Mouse (Mus musculus) hindbrain, embryonic 15.5 days (tissue): ENCODE measurements around the gene Pde3a. TPM values are rescaled to one million over a fixed set of nuclear protein-coding genes. Genes with fewer than 3 reads are reported as not detected.

ENCODE experiments used
- ATAC-seq: fragments of 200-750 bp; cut with Nextera tagmentation; 2 replicates; pipeline ENCODE4 v1.8.0; 2017; ENCODE audit warnings: low read depth, moderate number of reproducible peaks, moderate TSS enrichment; ENCODE audit not compliant: low FRiP score
- H3K27ac ChIP-seq: fragments of 300-500 bp; sonication (generic); replicated peaks from 2 replicates; pipeline ENCODE4 v1.5.1; 2015; ENCODE audit warnings: mild to moderate bottlenecking, inconsistent platforms
- H3K27me3 ChIP-seq: fragments of 300-500 bp; sonication (generic); 2 replicates; pipeline ENCODE4 v1.6.1; 2015; ENCODE audit warnings: control low read depth, inconsistent platforms
- H3K36me3 ChIP-seq: fragments of 300-500 bp; sonication (generic); 2 replicates; pipeline ENCODE4 v1.6.1; 2015; ENCODE audit warnings: control low read depth, inconsistent platforms
- H3K4me1 ChIP-seq: fragments of 300-500 bp; sonication (generic); replicated peaks from 2 replicates; pipeline ENCODE4 v1.6.1; 2015; ENCODE audit warnings: control low read depth, inconsistent platforms
- H3K4me2 ChIP-seq: fragments of 300-500 bp; sonication (generic); 2 replicates; pipeline ENCODE4 v1.6.1; 2015; ENCODE audit warnings: moderate library complexity, mild to moderate bottlenecking, inconsistent platforms
- H3K4me3 ChIP-seq: fragments of 300-500 bp; sonication (generic); 2 replicates; pipeline ENCODE4 v1.5.1; 2015; ENCODE audit warnings: mild to moderate bottlenecking, inconsistent platforms
- H3K9ac ChIP-seq: fragments of 300-500 bp; sonication (generic); 2 replicates; pipeline ENCODE4 v1.6.1; 2015; ENCODE audit warnings: inconsistent platforms
- H3K9me3 ChIP-seq: fragments of 300-500 bp; sonication (generic); 2 replicates; pipeline ENCODE4 v1.6.1; 2016; ENCODE audit warnings: control low read depth, inconsistent platforms
- WGBS: fragments of 180-500 bp; shearing (Covaris S2); methylation state at CpG from one replicate; pipeline ENCODE4 v1.1.7; 2015; 5-methylcytosine and 5-hydroxymethylcytosine counted together
- polyA plus RNA-seq: library from polyadenylated mRNA; unstranded; fragments of >200 nt; fragmentation: Nextera tagmentation; extraction: Ambion mirVana; gene quantifications from 2 replicates; pipeline ENCODE4 v1.2.1, GENCODE M21; 2015

Pde3a gene
- polyA plus RNA-seq, 1 experiment from 2014 or later, result 2.5 TPM

GRCm38 (mm10) chr6:141271133-141271532, 22.1 kb downstream of the Pde3a start:
- Histone ChIP-seq H3K36me3 (no peaks in the 10 kb centered on the region), H3K9ac (no peak overlapping the region), H3K9me3 (no peaks in the 10 kb centered on the region), H3K27ac (no peak overlapping the region), H3K4me3 (no peak overlapping the region), H3K4me1 (no peaks in the 10 kb centered on the region), H3K27me3 (no peaks in the 10 kb centered on the region), H3K4me2 (no peak overlapping the region)
- ATAC-seq, result no peak
- 91% methylated on average over 5 of the region's 5 CpGs for WGBS

DNA sequence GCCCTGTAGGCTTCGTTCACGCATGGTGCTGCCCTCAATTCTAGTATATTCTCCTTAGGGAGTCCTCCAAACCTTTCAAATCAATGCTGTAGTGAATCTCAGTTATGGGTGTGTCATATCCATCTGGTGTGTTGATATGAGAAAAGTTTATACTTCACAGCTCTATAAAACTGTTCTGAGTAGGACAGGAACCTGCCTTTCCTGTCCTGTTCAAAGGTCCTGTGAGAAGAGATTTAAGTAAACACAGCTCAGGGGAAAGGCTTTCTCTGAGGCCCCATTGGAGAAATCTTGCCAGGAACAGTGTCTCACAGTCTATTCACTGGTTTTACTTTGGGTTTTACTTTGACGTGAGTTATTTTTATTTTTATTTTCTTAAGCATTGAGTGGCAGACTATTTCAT, 22.5 kb downstream of the Pde3a start:
- no peak for ATAC-seq
- no peaks in the 10 kb centered on the region for H3K36me3 ChIP-seq
- 88% methylated on average over 3 of the region's 3 CpGs for WGBS
- H3K4me1 ChIP-seq, result no peaks in the 10 kb centered on the region
- no peaks in the 10 kb centered on the region for H3K9me3 ChIP-seq
- no peaks in the 10 kb centered on the region for H3K27me3 ChIP-seq
- H3K4me2 ChIP-seq, result no peak overlapping the region
- H3K9ac ChIP-seq, result no peak overlapping the region
- no peak overlapping the region for H3K27ac ChIP-seq
- H3K4me3 ChIP-seq, result no peak overlapping the region

DNA sequence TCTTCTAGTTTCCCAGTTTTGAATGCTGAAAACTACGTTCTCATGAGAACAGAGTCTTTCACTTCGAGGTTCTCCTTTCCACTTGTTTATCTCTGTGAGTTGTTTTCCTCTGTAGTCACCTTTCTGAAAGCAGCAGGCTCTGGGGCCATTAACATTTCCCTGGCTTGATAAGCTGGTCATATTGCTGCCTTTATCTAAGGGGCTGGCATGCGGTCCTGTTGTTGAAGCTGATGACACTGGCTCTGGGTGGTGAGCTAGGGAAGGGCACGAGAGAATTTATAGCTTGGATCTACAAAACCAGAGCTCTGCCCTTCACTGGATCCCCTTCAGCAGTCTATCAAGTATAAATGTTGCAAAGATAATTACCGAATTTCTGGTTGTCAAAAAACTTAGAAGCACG, 24.6 kb downstream of the Pde3a start:
- 91% methylated on average over 6 of the region's 6 CpGs for whole genome bisulfite sequencing
- ATAC-seq, result no peak

DNA sequence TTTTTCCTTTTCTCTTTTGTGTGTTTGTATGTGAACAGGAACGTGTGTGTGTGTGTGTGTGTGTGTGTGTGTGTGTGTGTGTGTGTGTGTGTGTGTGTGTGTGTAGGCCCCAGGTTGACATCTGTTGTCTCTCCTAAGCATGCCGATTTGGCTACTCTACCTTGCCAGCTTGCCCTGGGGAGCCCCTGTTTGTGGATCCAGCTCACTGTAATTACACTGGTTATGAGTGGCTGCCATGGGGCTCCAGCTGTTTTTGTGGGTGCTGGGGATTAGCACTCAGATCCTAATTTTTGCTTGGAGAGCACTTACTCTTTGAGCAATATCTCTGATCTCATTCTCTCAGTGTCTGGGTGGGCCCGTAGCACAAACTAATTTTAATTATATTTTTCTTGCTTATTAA, 32.6 kb downstream of the Pde3a start:
- Histone ChIP-seq H3K9me3 (no peaks in the 10 kb centered on the region), H3K27me3 (no peaks in the 10 kb centered on the region), H3K9ac (no peak overlapping the region), H3K4me2 (no peak overlapping the region), H3K4me3 (no peak overlapping the region), H3K27ac (no peak overlapping the region), H3K36me3 (no peaks in the 10 kb centered on the region), H3K4me1 (no peaks in the 10 kb centered on the region)
- 65% methylated on average over 3 of the region's 3 CpGs for WGBS
- ATAC-seq, result no peak

More for the DNA sequence above, 24.6 kb downstream of the Pde3a start:
- Histone ChIP-seq H3K9me3 (no peaks in the 10 kb centered on the region), H3K27ac (no peak overlapping the region), H3K36me3 (no peaks in the 10 kb centered on the region), H3K4me1 (no peaks in the 10 kb centered on the region), H3K4me2 (no peak overlapping the region), H3K9ac (no peak overlapping the region), H3K4me3 (no peak overlapping the region), H3K27me3 (no peaks in the 10 kb centered on the region)

DNA sequence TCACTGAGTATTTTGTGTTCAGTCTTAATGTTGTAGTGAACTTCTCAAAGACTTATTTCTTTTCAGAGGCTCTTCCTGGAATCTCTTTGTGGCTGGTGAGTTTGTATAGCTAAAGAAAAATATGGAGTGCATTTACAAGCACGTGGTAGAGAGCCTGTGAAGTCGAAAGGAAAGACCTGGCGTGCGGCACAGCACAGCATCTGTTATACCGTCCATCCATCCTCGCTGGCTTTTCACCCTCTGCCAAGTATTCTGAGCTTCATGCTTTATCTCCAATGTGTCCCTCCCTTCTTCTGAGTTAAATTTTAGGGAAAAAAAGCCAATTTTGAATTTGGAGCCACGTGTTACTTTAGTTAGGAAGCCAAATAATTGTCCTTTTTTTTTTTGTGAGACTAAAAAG, 33.7 kb downstream of the Pde3a start:
- no peak overlapping the region for H3K9ac ChIP-seq
- H3K27me3 ChIP-seq, result no peaks in the 10 kb centered on the region
- ATAC-seq, result no peak
- H3K36me3 ChIP-seq, result no peaks in the 10 kb centered on the region
- H3K9me3 ChIP-seq, result no peaks in the 10 kb centered on the region
- H3K27ac ChIP-seq, result no peak overlapping the region
- no peak overlapping the region for H3K4me2 ChIP-seq
- no peaks in the 10 kb centered on the region for H3K4me1 ChIP-seq
- 72% methylated on average over 7 of the region's 7 CpGs for WGBS
- H3K4me3 ChIP-seq, result no peak overlapping the region

DNA sequence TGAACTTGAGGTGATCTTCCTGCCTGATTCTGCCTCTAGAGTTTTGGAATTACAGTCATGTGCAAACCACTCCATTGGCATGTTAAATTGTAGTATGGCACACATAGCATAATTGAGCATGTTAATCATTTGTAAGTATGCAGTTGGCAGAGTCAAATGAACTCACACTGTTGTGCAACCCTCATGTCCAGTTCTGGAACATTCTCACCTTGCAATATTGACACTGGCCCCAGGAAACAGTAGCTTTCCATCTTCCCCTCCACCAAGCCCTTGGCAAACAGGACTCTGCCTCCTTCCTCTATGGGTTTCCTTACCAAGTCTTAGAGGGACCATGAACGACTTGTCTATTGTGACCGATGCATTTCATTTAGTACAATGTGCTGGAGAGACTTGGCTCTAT, 42.1 kb downstream of the Pde3a start:
- Histone ChIP-seq H3K4me1 (no peaks in the 10 kb centered on the region), H3K27me3 (no peaks in the 10 kb centered on the region), H3K36me3 (no peaks in the 10 kb centered on the region), H3K4me2 (no peak overlapping the region), H3K9me3 (no peaks in the 10 kb centered on the region), H3K27ac (no peak overlapping the region), H3K4me3 (no peak overlapping the region), H3K9ac (no peak overlapping the region)
- WGBS, result 91% methylated on average over 2 of the region's 2 CpGs
- ATAC-seq, result no peak

- H3K4me3 ChIP-seq, result no peak overlapping the region
- H3K36me3 ChIP-seq, result no peaks in the 10 kb centered on the region
- H3K27me3 ChIP-seq, result no peaks in the 10 kb centered on the region
- no peak overlapping the region for H3K9ac ChIP-seq
- no peak overlapping the region for H3K27ac ChIP-seq
- no peaks in the 10 kb centered on the region for H3K9me3 ChIP-seq
- ATAC-seq, result no peak
- no peaks in the 10 kb centered on the region for H3K4me1 ChIP-seq
- no peak overlapping the region for H3K4me2 ChIP-seq
- 89% methylated on average over 10 of the region's 10 CpGs for WGBS
These were observed 43.9 kb downstream of the Pde3a start for GRCm38 (mm10) chr6:141292826-141293459.

DNA sequence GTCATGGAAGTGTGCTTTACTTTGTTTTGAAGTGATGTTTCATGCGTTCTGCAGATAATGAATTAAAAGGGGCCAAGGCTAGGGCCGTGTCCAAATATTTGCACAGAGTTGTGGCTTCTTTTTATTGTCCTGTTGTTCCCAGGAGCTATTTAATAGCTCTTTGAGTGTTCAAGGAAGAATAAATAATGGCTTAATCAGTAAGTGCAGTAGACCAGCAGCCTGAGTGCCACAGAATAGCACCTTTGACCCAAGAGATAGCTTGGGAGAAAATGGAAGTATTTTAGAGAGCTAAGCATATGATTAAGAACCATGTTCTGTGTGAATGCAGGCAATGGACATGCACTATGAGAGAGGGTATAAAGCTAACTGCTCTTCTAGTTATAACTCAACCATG, 44.4 kb downstream of the Pde3a start:
- Histone ChIP-seq H3K9ac (no peak overlapping the region), H3K4me2 (no peak overlapping the region)
- 42% methylated on average over 2 of the region's 2 CpGs for WGBS

DNA sequence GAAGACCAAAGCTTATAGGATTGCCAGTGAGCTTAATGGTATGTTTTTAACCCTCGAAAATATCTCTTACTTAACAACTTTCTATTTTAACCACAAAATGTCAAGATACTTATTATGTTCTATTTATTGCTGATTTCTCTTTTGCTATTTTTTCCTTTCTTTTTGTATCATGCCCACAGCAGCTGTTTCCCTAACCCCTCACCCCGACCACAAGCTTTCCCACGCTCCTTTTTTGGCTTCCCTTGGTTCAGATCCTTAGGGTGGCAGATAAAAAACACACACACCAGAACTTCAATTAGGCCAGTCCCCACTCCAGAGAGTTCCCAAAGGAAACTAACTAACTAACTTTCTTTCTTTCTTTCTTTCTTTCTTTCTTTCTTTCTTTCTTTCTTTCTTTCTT, 46.2 kb downstream of the Pde3a start:
- Histone ChIP-seq H3K4me2 (no peak overlapping the region), H3K27ac (no peak overlapping the region), H3K9ac (no peak overlapping the region), H3K36me3 (no peaks in the 10 kb centered on the region), H3K9me3 (no peaks in the 10 kb centered on the region), H3K4me1 (no peaks in the 10 kb centered on the region), H3K27me3 (no peaks in the 10 kb centered on the region), H3K4me3 (no peak overlapping the region)
- ATAC-seq, result no peak
- WGBS, result 85% methylated on average over 3 of the region's 3 CpGs

More for the DNA sequence above, 44.4 kb downstream of the Pde3a start:
- Histone ChIP-seq H3K4me1 (no peaks in the 10 kb centered on the region), H3K27ac (no peak overlapping the region), H3K4me3 (no peak overlapping the region), H3K27me3 (no peaks in the 10 kb centered on the region), H3K36me3 (no peaks in the 10 kb centered on the region), H3K9me3 (no peaks in the 10 kb centered on the region)
- ATAC-seq, result no peak

DNA sequence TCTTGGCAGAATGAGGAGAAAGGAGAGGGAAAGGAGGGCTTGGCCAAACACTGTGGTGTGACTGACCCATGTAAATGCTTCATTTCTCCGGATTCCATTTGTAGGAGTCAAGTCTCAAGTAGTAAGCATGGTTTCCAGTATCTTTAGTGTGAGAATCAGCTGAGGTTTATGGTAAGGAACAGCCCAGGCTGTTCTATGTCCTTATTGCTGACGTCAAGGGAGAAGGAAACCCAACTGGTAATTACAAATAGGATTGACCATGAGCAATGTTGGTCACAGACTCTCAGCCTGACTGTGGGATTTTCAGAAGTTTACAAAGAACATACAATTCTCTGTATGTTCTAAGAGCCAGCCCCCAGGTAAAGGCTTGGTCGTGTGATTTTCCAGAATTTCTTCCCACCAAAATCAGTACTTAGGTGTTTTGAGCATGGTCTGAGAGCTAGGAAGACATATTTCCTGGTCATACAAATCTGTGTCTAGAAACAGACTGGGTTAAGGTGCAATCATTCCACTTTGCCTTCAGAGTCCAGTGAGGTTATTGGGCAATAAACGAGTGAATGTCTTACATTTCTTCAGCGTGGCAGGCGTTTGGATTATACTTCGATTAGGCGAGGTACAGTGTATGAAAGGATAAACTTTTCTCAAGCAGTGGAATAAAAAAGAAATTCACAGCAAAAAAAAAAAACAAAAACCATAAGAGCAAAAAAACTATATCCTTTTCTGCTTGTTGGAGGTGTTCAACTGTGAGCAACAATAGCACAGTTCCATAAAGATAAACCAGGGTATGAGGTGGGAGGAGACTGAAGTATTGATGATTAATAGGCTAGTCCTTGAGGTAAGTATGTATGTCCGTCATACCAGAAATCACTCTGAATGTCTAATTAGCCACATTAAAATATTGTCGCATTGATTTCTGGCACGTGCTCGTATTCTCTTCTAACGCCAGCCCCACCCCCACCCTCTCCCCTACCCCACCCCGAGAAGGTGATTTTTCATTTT, 53.0 kb downstream of the Pde3a start:
- Histone ChIP-seq H3K9me3 (no peaks in the 10 kb centered on the region), H3K27me3 (no peaks in the 10 kb centered on the region), H3K9ac (no peak overlapping the region), H3K27ac (no peak overlapping the region), H3K4me3 (no peak overlapping the region), H3K4me2 (no peak overlapping the region), H3K36me3 (no peaks in the 10 kb centered on the region), H3K4me1 (no peaks in the 10 kb centered on the region)
- ATAC-seq, result no peak
- 92% methylated on average over 14 of the region's 14 CpGs for WGBS

- H3K4me1 ChIP-seq, result no peaks in the 10 kb centered on the region
- H3K9ac ChIP-seq, result no peak overlapping the region
- no peak for ATAC-seq
- no peak overlapping the region for H3K4me2 ChIP-seq
- no peaks in the 10 kb centered on the region for H3K36me3 ChIP-seq
- H3K9me3 ChIP-seq, result no peaks in the 10 kb centered on the region
- WGBS, result 74% methylated on average over 4 of the region's 4 CpGs
- no peaks in the 10 kb centered on the region for H3K27me3 ChIP-seq
- no peak overlapping the region for H3K27ac ChIP-seq
- no peak overlapping the region for H3K4me3 ChIP-seq
These were observed 53.8 kb downstream of the Pde3a start for GRCm38 (mm10) chr6:141302842-141303241.

GRCm38 (mm10) chr6:141307326-141307725, 58.3 kb downstream of the Pde3a start:
- H3K9me3 ChIP-seq, result no peaks in the 10 kb centered on the region
- 91% methylated on average over 1 of the region's 1 CpGs for WGBS

More at GRCm38 (mm10) chr6:141307326-141307725, 58.3 kb downstream of the Pde3a start:
- no peak for ATAC-seq
- Histone ChIP-seq H3K4me3 (no peak overlapping the region), H3K9ac (no peak overlapping the region), H3K36me3 (no peaks in the 10 kb centered on the region), H3K4me2 (no peak overlapping the region), H3K27ac (no peak overlapping the region), H3K27me3 (no peaks in the 10 kb centered on the region), H3K4me1 (no peaks in the 10 kb centered on the region)
